Mouse (Mus musculus) forebrain, embryonic 16.5 days (tissue): Measurements from ENCODE around the gene Ano6. TPM values are rescaled to one million over a fixed set of nuclear protein-coding genes. Genes with fewer than 3 reads are reported as not detected.

ENCODE experiments used
- ATAC-seq: fragments of 200-750 bp; cut with Nextera tagmentation; 2 replicates; pipeline ENCODE4 v1.8.0; 2017; ENCODE audit warnings: mild to moderate bottlenecking, moderate library complexity
- H3K27ac ChIP-seq: fragments of 300-500 bp; sonication (generic); 2 replicates; pipeline ENCODE4 v1.5.1; 2014; ENCODE audit warnings: low read length, control low read depth
- H3K27me3 ChIP-seq: fragments of 300-500 bp; sonication (generic); replicated peaks from 2 replicates; pipeline ENCODE4 v1.6.1; 2014; ENCODE audit warnings: low read length; ENCODE audit not compliant: control insufficient read depth, insufficient read depth
- H3K36me3 ChIP-seq: fragments of 300-500 bp; sonication (generic); 2 replicates; pipeline ENCODE4 v1.6.1; 2014; ENCODE audit not compliant: control insufficient read depth, insufficient read depth
- H3K4me1 ChIP-seq: fragments of 300-500 bp; sonication (generic); replicated peaks from 2 replicates; pipeline ENCODE4 v1.6.1; 2014; ENCODE audit warnings: low read length; ENCODE audit not compliant: control insufficient read depth, insufficient read depth
- H3K4me2 ChIP-seq: fragments of 300-500 bp; sonication (generic); 2 replicates; pipeline ENCODE4 v1.6.1; 2014; ENCODE audit warnings: mild to moderate bottlenecking, low read length, control low read depth
- H3K4me3 ChIP-seq: fragments of 300-500 bp; sonication (generic); replicated peaks from 2 replicates; pipeline ENCODE4 v1.5.1; 2014; ENCODE audit warnings: mild to moderate bottlenecking, low read length, control low read depth
- H3K9ac ChIP-seq: fragments of 300-500 bp; sonication (generic); replicated peaks from 2 replicates; pipeline ENCODE4 v1.6.1; 2014; ENCODE audit warnings: low read depth, low read length, control low read depth
- H3K9me3 ChIP-seq: fragments of 300-500 bp; sonication (generic); 2 replicates; pipeline ENCODE4 v1.6.1; 2016; ENCODE audit warnings: low read length; ENCODE audit not compliant: control insufficient read depth
- WGBS: fragments of 180-500 bp; shearing (Covaris S2); extraction: QIAGEN DNeasy Blood & Tissue Kit; methylation state at CpG from one replicate; pipeline ENCODE4 v1.1.7; 2014; 5-methylcytosine and 5-hydroxymethylcytosine counted together
- polyA plus RNA-seq: library from polyadenylated mRNA; unstranded; fragments of >200 nt; fragmentation: Nextera tagmentation; extraction: Ambion mirVana; gene quantifications from 2 replicates; pipeline ENCODE4 v1.2.1, GENCODE M21; 2015

The Ano6 gene
- polyA plus RNA-seq, 1 experiment from 2014 or later = 24.6 TPM

- Histone ChIP-seq H3K4me3 (no peak overlapping the region), H3K4me2 (no peak overlapping the region), H3K27me3 (no peaks in the 10 kb centered on the region), H3K9me3 (no peaks in the 10 kb centered on the region), H3K27ac (no peak overlapping the region), H3K36me3 (no peaks in the 10 kb centered on the region), H3K4me1 (peaks cover 5% of the 10 kb centered on the region; the same call in 1 of the 2 replicates), H3K9ac (no peak overlapping the region)
- ATAC-seq = no peak
- WGBS = 76% methylated on average over 3 of the region's 3 CpGs
Measured at GRCm38 (mm10) chr15:95817501-95817900, 26.9 kb downstream of the Ano6 start.

- 87% methylated on average over 9 of the region's 9 CpGs for WGBS
Measured at GRCm38 (mm10) chr15:95819249-95820035, 28.8 kb downstream of the Ano6 start.

GRCm38 (mm10) chr15:95820142-95820541 is 29.5 kb downstream of the Ano6 start:
- H3K27ac ChIP-seq = no peak overlapping the region
- no peak overlapping the region for H3K4me2 ChIP-seq
- H3K4me1 ChIP-seq = peaks cover 5% of the 10 kb centered on the region; the same call in 1 of the 2 replicates
- WGBS = 89% methylated on average over 12 of the region's 12 CpGs
- H3K9ac ChIP-seq = no peak overlapping the region
- H3K4me3 ChIP-seq = no peak overlapping the region
- no peaks in the 10 kb centered on the region for H3K36me3 ChIP-seq
- no peaks in the 10 kb centered on the region for H3K9me3 ChIP-seq
- no peak for ATAC-seq
- no peaks in the 10 kb centered on the region for H3K27me3 ChIP-seq

More at GRCm38 (mm10) chr15:95819249-95820035, 28.8 kb downstream of the Ano6 start:
- Histone ChIP-seq H3K27me3 (no peaks in the 10 kb centered on the region), H3K36me3 (no peaks in the 10 kb centered on the region), H3K9me3 (no peaks in the 10 kb centered on the region), H3K27ac (no peak overlapping the region), H3K9ac (no peak overlapping the region), H3K4me3 (no peak overlapping the region), H3K4me2 (no peak overlapping the region), H3K4me1 (peaks cover 5% of the 10 kb centered on the region; the same call in 1 of the 2 replicates)
- no peak for ATAC-seq

DNA sequence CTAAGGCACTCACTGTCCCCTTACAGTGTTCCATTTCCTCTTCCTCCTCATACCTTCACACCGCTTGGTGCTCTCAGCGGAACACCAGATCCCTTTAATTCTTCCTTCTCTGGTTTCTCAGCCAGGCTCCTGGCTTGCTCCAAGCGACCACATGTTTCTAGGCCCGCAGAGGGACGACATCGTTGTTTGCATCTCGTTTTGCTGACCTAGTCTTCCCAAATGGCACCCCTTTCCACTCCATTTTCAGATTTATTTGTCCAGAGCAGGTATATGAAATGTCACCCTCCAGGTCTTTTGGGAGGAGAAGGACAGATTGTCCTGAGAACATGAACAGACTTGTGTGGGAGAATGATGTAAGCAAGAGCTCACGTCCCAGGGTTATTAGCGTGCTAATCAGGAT is 30.0 kb downstream of the Ano6 start:
- no peak for ATAC-seq
- no peak overlapping the region for H3K9ac ChIP-seq
- no peaks in the 10 kb centered on the region for H3K9me3 ChIP-seq
- no peak overlapping the region for H3K4me3 ChIP-seq
- no peaks in the 10 kb centered on the region for H3K27me3 ChIP-seq
- H3K4me2 ChIP-seq = no peak overlapping the region
- no peak overlapping the region for H3K27ac ChIP-seq
- WGBS = 89% methylated on average over 9 of the region's 9 CpGs
- H3K4me1 ChIP-seq = peaks cover 5% of the 10 kb centered on the region; the same call in 1 of the 2 replicates
- no peaks in the 10 kb centered on the region for H3K36me3 ChIP-seq

- Histone ChIP-seq H3K9ac (no peak overlapping the region), H3K4me2 (no peak overlapping the region), H3K9me3 (no peaks in the 10 kb centered on the region), H3K27ac (no peak overlapping the region), H3K36me3 (no peaks in the 10 kb centered on the region), H3K4me1 (peaks cover 5% of the 10 kb centered on the region; the same call in 1 of the 2 replicates), H3K4me3 (no peak overlapping the region), H3K27me3 (no peaks in the 10 kb centered on the region)
- 93% methylated on average over 9 of the region's 9 CpGs for WGBS
- ATAC-seq = no peak
Measured at GRCm38 (mm10) chr15:95822099-95822498, 31.5 kb downstream of the Ano6 start.

DNA sequence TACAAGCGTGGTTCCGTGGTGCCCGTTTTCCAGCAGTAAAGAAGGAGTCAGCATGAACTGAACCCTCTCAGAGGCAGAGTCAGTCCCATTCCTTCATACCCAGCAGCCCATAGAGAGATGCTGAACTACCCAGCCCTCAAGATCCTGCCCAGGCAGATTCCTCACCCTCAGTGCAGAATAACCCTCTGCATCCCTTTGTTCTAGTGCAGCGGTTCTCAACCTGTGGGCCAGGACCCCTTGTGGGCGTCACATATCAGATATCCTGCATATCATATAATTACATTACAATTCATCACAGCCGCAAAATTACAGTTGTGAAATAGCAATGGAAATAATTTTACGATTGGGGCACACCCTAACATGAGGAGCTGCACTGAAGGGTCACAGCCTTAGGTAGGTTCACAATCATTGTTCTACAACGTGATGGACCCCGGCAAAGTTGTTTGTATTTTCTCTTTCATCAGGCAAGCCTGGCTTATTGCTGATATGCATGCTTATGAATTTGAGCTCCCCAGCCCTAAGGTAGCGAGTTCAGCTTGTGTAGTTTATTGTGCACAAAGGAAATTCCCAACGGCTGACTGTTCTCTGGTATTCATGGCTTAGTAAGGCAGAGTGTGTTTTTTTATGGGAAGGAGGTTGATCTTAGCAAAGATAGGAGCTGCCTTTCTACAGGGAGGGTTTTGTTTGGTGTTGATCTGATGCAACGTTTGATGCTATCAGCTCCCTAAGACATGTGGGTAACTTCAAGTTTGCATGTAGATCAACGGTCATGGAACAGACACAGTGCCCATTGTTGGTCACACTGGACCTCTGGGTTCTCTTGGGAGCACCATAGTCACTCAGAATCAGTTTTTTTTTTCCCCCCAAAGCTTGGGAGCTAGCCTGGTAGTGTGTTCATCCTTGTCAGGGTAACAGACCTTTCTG is 33.0 kb downstream of the Ano6 start:
- H3K9ac ChIP-seq = no peak overlapping the region
- peaks cover 10% of the 10 kb centered on the region for H3K4me1 ChIP-seq
- WGBS = 91% methylated on average over 13 of the region's 13 CpGs
- H3K27me3 ChIP-seq = no peaks in the 10 kb centered on the region
- H3K27ac ChIP-seq = no peak overlapping the region
- no peak for ATAC-seq
- H3K4me3 ChIP-seq = no peak overlapping the region
- H3K9me3 ChIP-seq = no peaks in the 10 kb centered on the region
- no peak overlapping the region for H3K4me2 ChIP-seq
- H3K36me3 ChIP-seq = no peaks in the 10 kb centered on the region

- H3K27me3 ChIP-seq = no peaks in the 10 kb centered on the region
- no peak overlapping the region for H3K9ac ChIP-seq
- no peaks in the 10 kb centered on the region for H3K36me3 ChIP-seq
- no peak overlapping the region for H3K4me2 ChIP-seq
- peaks cover 21% of the 10 kb centered on the region for H3K4me1 ChIP-seq
- WGBS = 90% methylated on average over 13 of the region's 13 CpGs
- ATAC-seq = no peak
- H3K27ac ChIP-seq = no peak overlapping the region
- H3K4me3 ChIP-seq = no peak overlapping the region
- H3K9me3 ChIP-seq = no peaks in the 10 kb centered on the region
Measured at GRCm38 (mm10) chr15:95826516-95826915, 35.9 kb downstream of the Ano6 start.

GRCm38 (mm10) chr15:95827465-95827971 is 36.9 kb downstream of the Ano6 start:
- Histone ChIP-seq H3K27ac (no peak overlapping the region), H3K9ac (no peak overlapping the region), H3K4me3 (no peak overlapping the region), H3K27me3 (no peaks in the 10 kb centered on the region), H3K9me3 (no peaks in the 10 kb centered on the region), H3K4me2 (no peak overlapping the region), H3K4me1 (peaks cover 21% of the 10 kb centered on the region), H3K36me3 (no peaks in the 10 kb centered on the region)
- 39% methylated on average over 11 of the region's 11 CpGs for WGBS
- ATAC-seq = 0 out of 2 replicates have a peak, but pooled peaks have one; percentile 26
